Mouse (Mus musculus) embryonic stem cell, embryonic (primary cell): ENCODE results near the gene Lrrc31.

ENCODE experiments used
- CTCF ChIA-PET, 4 experiments: fragments of 300-600 bp in 2 of 4; fragments of 350-600 bp in 2 of 4; sonication (Branson Sonifier 250); formaldehyde crosslinking; loops; one replicate each; lab custom pipeline; 2022; ENCODE audit warnings: inconsistent platforms in 2 of 4; lab: Charles Lee
- POLR2A ChIA-PET, 4 experiments: fragments of 300-600 bp in 2 of 4; fragments of 350-600 bp in 2 of 4; sonication (Branson Sonifier 250); formaldehyde crosslinking; loops; one replicate each; lab custom pipeline; 2022; ENCODE audit warnings: antibody characterized with exemption in 4 of 4, inconsistent platforms in 1 of 4; lab: Charles Lee

Lrrc31 gene

DNA sequence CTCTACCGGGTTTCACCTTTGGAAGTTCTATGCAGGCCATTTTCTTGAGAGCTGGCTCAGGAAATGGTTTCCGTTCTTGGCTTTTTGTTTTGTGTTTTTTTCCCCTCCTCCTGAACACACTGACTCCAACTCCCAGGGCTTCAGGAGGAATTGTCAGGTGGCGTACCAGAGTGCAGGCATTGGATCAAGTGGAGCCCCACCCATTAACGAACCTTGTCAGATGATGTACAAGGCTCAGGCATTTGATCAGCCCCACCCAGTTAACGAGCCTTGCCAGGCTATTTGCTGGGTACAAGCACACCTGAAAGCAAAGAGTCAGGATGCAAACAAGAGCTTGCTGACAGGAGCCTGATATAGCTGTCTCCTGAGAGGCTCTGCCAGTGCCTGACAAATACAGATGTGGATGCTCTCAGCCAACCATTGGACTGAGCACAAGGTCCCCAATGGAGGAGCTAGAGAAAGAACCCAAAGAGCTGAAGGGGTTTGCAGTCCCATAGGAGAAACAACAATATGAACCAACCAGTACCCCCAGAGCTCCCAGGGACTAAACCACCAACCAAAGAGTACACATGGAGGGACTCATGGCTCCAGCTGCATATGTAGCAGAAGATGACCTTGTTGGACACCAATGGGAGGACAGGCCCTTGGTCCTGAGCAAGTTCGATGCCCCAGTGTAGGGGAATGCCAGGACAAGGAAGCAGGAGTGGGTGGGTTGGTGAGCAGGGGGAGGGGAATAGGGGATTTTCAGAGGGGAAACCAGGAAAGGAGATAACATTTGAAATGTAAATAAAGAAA lies at the start of gene Lrrc31:
Gene Lrrc31 (minus strand): TSS at position 133 of the 795 bp plus-strand sequence.
- POLR2A ChIA-PET: interaction anchor here (0.6 to 8.9 kb wide), 26 partner anchors 8 to 107 kb away, joined by 3 to 78 read pairs (median 4); partner anchors contain the start of gene Lrrc34 (in 2 of the 4)
- CTCF ChIA-PET: interaction anchor here in 2 of 4 experiments (0.6 to 1.6 kb wide), 7 partner anchors 10 to 439 kb away, joined by 3 to 5 read pairs (median 4); no protein-coding TSS in a partner anchor

DNA sequence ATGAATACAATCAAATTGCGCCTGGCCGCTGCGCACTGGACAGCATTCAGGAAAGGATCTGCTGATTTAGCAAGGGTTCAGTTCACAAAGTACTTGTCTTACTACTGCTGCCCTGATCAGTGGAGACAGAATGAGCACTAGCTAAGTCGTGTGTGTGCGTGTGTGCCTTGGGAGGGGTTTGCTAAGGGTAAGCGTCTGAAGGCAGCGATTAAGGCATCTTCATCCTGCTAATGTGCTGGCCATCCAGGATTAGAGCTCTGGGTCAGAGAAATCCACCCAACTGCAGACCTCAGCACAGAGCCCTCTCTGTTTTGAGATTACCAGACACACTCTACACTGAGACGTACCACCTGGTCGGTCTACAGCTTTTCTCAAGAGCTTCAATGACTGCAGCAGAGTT lies 48.7 kb upstream of the Lrrc31 start:
- POLR2A ChIA-PET: interaction anchor here in 1 of 4 experiments (0.7 to 1.8 kb wide), 3 partner anchors 9 to 45 kb away, joined by 3 to 6 read pairs (median 3); no protein-coding TSS in a partner anchor
- CTCF ChIA-PET: interaction anchor here in 1 of 4 experiments (0.5 kb wide), 1 partner anchor 49 kb away, joined by 3 read pairs; no protein-coding TSS in a partner anchor

DNA sequence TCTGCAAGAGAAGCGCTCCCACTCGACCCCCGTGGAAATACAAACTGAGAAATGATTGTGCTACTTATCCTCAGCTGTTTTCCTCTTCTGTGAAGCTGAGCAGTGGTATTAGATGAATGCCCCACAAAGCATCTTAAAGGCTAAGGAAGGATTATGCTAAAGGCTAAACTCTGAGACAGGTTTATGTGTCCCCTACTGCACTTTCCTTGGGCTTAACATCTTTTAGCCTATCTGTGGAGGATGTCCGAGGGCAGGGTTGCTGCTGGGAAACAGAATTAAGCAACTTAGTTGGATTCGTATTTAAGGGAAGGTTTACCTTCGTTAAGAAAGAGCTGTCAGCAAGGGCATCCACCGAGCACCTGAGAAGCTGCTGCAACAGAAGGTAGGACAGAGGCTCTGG lies 46.4 kb upstream of the Lrrc31 start, which contains the start of gene Samd7:
Gene Samd7 (plus strand): TSS at position 288 of the 400 bp plus-strand sequence.
- CTCF ChIA-PET: interaction anchor here in 1 of 4 experiments (0.5 kb wide), 1 partner anchor 310 kb away, joined by 5 read pairs; no protein-coding TSS in a partner anchor
- POLR2A ChIA-PET: interaction anchor here in 1 of 4 experiments (1.0 kb wide), 1 partner anchor 49 kb away, joined by 3 read pairs; no protein-coding TSS in a partner anchor

DNA sequence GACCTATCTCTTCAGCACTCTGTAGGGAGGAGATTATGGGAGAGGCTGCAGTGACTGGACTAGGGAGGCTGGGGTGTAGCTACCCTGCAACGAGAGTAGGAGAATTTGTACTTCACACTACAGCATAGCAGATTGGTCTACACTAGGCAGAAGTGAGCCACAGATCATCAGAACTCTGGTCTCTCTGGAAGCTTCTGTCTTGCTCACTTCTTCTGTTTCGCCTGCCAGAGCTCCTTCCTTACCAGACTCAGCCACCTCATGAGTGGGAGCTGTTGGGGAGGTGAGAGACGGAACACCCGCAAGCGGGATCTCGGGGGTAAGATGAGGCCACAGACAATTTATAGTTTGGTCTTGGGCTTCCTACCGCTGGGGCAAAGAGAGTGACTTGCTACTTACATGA lies 43.2 kb upstream of the Lrrc31 start:
- ChIA-PET CTCF (interaction anchor here in 3 of 4 experiments (0.5 to 1.0 kb wide), 5 partner anchors 18 to 396 kb away, joined by 3 to 7 read pairs (median 6); partner anchors contain the start of gene Gpr160 (in 1 of the 3)), POLR2A (interaction anchor here in 2 of 4 experiments (0.9 to 1.3 kb wide), 4 partner anchors 10 to 220 kb away, joined by 3 to 4 read pairs (median 3); no protein-coding TSS in a partner anchor)

DNA sequence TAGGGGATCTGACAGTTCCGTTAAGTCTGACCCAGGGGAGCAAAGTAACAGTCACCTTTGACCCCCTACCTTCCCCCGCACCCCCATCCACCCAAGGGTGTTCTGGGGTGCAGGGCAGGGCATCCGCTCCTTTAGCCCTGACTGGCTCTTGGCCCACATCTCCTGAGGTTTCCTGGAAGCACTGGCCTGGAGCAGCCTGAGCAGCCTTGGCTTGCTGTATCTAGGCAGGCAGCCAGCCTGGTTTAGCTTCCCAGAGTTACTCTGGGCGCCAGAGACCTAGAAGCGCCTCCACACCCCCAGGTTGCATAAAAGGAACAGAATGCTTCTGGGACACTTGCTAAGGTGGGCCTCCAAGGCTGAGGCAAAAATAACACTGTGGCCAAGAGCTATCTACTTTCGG lies 41.7 kb upstream of the Lrrc31 start:
- ChIA-PET POLR2A (interaction anchor here in 2 of 4 experiments (0.6 to 1.5 kb wide), 3 partner anchors 16 to 1787 kb away, joined by 4 read pairs; no protein-coding TSS in a partner anchor), CTCF (interaction anchor here in 1 of 4 experiments (0.6 kb wide), 1 partner anchor 398 kb away, joined by 3 read pairs; no protein-coding TSS in a partner anchor)

DNA sequence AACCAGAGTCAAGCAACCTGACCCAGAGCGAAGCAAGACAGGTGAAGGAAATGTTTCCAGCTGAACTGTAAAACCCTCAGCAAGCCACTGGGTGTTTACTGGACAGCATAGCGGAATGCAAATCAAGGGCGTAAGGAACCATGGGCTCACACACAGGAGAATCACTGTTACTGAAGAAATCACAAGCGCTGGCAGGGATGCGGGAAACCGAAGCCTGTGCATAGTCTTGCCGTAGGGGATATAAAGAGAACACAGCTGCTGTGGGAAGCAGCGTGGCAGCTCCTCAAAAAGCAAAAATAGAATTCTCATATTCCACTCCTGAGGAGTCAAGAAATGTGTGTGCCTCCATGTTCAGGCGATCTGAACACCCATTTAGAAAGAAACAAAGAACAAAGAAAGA lies 37.2 kb upstream of the Lrrc31 start:
- POLR2A ChIA-PET: interaction anchor here in 3 of 4 experiments (0.6 to 4.1 kb wide), 6 partner anchors 11 to 136 kb away, joined by 3 to 18 read pairs (median 4); partner anchors contain the start of gene Lrrc34 (in 1 of the 3)
- CTCF ChIA-PET: interaction anchor here in 3 of 4 experiments (0.6 to 1.2 kb wide), 4 partner anchors 12 to 180 kb away, joined by 3 to 5 read pairs (median 4); no protein-coding TSS in a partner anchor

DNA sequence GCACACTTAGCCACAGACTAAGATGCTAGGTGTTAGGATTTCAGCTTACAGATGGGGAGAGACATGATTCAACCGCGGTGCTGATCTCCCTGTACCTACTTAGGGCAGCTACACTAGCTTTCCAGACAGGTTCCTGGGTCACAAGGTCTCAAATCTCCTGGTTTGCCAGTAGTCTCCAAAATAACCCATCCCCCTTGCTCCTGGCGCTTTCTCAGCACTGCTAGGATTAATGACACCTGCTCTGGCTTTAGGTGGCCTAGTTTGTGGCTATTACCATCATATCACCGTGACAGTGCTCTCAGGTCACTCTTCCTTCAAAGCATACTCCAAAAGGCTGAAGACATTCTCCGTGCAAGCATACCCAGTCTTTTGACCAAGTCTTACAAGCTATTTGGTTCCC lies 29.4 kb upstream of the Lrrc31 start:
- POLR2A ChIA-PET: no interaction called here
- CTCF ChIA-PET: interaction anchor here (0.6 to 1.9 kb wide), 4 partner anchors 74 to 1761 kb away, joined by 3 to 5 read pairs (median 4); no protein-coding TSS in a partner anchor

DNA sequence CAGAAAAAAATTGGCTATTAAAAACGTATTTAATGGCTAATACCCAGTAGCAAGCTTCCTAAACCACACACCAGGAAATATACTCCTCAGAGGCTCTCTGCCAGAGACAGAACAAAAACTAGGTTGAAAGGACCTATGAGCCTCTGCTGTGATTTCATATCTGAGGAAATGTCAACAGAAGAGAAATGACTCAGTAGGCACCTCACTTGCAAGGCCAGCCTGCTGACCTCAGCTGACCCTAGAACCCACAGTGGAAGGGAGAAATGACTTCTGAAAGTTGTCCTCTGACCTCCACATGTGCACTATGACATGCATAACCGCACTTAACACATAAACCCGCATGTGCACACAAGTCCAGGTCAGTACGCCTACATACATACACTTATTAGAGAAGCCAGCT lies 27.6 kb upstream of the Lrrc31 start:
- ChIA-PET POLR2A (interaction anchor here in 1 of 4 experiments (4.6 kb wide), 1 partner anchor 9 kb away, joined by 18 read pairs; no protein-coding TSS in a partner anchor), CTCF (interaction anchor here in 1 of 4 experiments (1.5 kb wide), 1 partner anchor 135 kb away, joined by 4 read pairs; no protein-coding TSS in a partner anchor)

DNA sequence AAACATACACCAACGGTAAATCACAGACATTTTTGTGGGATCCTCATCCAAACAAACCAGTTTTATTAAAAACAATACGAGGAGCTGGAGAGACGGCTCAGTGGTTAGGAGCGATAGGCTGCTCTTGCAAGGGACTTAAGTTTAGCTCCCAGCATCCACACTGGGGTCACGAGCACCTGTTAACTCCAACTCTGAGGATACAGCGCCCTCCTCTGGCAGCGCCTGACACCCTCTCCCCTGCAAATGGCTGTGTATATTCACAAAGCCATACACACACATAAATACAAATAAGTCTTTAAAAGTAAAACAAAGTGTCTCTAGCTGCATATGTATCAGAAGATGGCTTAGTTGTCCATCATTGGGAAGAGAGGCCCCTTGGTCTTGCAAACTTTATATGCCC lies 25.9 kb upstream of the Lrrc31 start:
- ChIA-PET POLR2A (interaction anchor here (0.6 to 6.7 kb wide), 50 partner anchors 9 to 1920 kb away, joined by 3 to 79 read pairs (median 5); partner anchors contain the start of genes Lrrc34 (in 4 of the 4), Sec62 (in 3 of the 4), Lrrc31 (in 2 of the 4) and Mynn (in 2 of the 4)), CTCF (interaction anchor here (0.6 to 3.9 kb wide), 44 partner anchors 11 to 413 kb away, joined by 3 to 35 read pairs (median 5); partner anchors contain the start of genes Lrrc31 (in 1 of the 4) and Lrrc34 (in 1 of the 4))

DNA sequence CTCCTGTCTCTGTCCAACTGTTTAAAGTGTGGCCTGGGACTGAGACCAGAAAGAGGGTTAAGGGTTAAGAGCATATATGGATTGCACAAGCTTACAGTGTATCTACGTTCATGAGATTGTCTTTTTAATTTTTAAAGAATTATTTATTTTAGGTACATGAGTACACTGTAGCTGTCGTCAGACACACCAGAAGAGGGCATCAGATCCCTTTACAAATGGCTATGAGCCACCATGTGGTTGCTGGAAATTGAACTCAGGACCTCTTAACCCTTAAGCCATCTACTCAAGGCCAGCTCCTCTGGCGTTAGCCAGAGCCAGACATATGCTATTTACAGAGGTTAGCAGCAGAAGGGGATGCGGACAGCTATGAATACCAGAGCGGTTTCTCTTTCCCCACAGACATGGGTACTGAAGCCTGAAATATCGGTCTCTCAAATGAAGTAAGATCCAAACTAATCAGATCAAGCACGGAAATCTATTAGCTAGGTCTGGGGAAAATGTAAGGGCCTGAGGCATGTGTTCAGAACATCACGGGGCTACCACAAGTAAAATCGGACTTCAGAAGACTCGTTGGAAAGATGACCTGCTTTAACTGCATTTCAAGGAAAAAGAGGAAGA lies 25.3 kb upstream of the Lrrc31 start:
- ChIA-PET POLR2A (interaction anchor here (0.6 to 6.7 kb wide), 55 partner anchors 9 to 1920 kb away, joined by 3 to 79 read pairs (median 5); partner anchors contain the start of genes Lrrc34 (in 4 of the 4), Sec62 (in 3 of the 4), Lrrc31 (in 2 of the 4) and Mynn (in 2 of the 4)), CTCF (interaction anchor here (0.5 to 3.9 kb wide), 51 partner anchors 12 to 472 kb away, joined by 3 to 35 read pairs (median 4); partner anchors contain the start of genes Lrrc34 (in 2 of the 4) and Lrrc31 (in 1 of the 4))

DNA sequence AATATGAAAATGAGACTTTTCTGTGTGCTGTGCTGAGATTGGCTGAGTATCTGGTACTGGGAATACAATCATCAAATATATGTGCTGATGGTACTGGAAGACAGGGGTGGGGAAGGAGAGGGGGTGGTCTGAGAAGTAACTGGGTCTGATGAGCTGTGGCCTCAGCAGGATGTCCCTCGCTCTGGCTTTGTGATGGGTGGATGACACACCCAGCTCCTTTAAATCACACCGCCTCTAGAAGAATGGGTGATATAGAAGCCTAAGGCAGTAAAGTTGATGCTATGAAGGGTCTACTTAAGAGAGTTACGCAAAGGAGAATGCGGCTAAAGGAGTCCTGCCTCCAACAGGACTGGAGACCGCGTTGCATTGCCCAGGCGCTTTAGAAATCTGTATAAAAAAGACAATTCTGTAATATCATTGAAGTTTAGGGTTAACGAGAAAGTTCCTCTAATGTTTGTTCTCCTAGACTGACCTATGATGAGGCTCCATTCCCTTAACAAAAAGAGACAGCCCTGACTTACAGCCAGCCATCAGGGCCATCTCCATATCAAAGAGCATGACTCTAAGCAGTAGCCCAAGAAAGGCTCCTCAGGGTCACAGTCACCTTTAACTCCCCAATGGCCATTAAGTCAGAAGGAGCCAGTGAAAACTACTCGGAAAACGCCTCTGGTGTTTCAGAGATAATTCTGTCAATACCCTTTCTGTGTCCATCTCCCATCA lies 24.6 kb upstream of the Lrrc31 start:
- CTCF ChIA-PET: interaction anchor here (0.5 to 3.9 kb wide), 41 partner anchors 12 to 1692 kb away, joined by 3 to 35 read pairs (median 5); partner anchors contain the start of genes Lrrc34 (in 2 of the 4) and Lrrc31 (in 1 of the 4)

DNA sequence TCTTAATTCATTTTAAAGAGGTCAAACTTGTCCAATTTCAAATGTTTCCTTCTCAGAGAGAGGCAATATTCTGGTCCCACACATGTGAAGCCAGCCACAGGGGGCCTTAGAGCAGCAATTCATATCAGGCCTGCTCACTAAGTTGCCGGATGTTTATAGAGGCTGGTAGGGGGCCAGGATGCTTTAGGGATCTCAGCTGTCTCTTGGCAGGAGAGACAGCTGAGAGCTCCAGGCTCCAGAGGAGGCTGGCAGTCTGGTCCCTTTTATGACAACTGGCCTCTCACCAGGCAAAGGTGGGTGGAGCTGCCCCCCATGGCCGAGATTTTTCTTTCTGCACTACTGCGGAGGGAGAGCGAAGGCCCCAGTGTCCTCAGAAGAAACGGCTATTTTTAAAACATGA lies 23.5 kb upstream of the Lrrc31 start:
- POLR2A ChIA-PET: interaction anchor here in 3 of 4 experiments (0.7 to 6.7 kb wide), 27 partner anchors 12 to 131 kb away, joined by 3 to 79 read pairs (median 6); partner anchors contain the start of genes Lrrc31 (in 3 of the 3), Lrrc34 (in 3 of the 3) and Mynn (in 1 of the 3)
- CTCF ChIA-PET: interaction anchor here in 3 of 4 experiments (0.6 to 3.9 kb wide), 6 partner anchors 27 to 212 kb away, joined by 3 to 35 read pairs (median 4); no protein-coding TSS in a partner anchor

More for the DNA sequence above, 24.6 kb upstream of the Lrrc31 start:
- POLR2A ChIA-PET: interaction anchor here (0.6 to 6.7 kb wide), 65 partner anchors 8 to 369 kb away, joined by 3 to 79 read pairs (median 5); partner anchors contain the start of genes Lrrc31 (in 3 of the 4), Lrrc34 (in 3 of the 4), Mynn (in 2 of the 4) and Sec62 (in 2 of the 4)

DNA sequence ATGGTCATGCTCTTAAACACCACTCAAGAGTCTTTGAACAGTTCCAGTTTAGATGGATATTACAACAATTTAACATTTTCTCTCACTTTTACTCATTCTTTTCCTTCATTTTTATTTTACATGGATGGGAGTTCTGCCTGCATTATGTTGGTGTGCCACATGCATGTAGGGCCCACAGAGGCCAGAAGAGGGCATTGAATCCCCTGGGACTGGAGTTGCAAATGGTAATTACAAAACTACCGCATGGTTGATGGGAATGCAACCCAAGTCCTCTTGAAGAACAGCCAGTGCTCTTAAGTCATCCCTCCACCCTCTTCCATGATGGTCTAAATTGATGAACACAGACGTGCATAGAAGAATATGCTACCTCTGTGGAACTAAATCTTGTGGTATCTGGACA lies 22.8 kb upstream of the Lrrc31 start:
- POLR2A ChIA-PET: interaction anchor here in 3 of 4 experiments (0.9 to 6.7 kb wide), 15 partner anchors 11 to 333 kb away, joined by 3 to 79 read pairs (median 6); partner anchors contain the start of genes Lrrc31 (in 3 of the 3), Lrrc34 (in 2 of the 3), Mynn (in 1 of the 3) and Sec62 (in 1 of the 3)
- CTCF ChIA-PET: interaction anchor here in 2 of 4 experiments (0.9 to 3.9 kb wide), 3 partner anchors 21 to 72 kb away, joined by 3 to 25 read pairs (median 3); no protein-coding TSS in a partner anchor

DNA sequence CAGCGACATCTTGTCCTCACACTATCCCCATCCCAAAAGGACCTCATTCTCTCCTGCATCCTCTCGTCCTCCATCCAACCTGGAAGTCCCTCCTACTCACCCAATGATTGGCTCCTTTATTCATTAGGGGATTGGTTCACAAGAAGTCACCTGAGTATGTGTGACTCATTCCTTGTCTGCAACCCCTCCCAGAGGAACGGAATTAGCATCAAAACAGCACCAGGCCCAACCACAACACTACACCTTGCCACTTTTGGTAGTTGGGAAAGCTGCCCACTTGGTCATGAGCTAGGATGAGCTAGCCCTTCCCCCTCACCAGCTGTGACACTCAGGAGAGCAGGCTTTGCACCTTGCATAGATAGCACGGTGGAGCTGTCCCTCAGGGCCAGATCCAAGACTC lies 22.4 kb upstream of the Lrrc31 start:
- CTCF ChIA-PET: interaction anchor here in 2 of 4 experiments (0.9 to 3.9 kb wide), 3 partner anchors 20 to 72 kb away, joined by 3 to 25 read pairs (median 3); no protein-coding TSS in a partner anchor

DNA sequence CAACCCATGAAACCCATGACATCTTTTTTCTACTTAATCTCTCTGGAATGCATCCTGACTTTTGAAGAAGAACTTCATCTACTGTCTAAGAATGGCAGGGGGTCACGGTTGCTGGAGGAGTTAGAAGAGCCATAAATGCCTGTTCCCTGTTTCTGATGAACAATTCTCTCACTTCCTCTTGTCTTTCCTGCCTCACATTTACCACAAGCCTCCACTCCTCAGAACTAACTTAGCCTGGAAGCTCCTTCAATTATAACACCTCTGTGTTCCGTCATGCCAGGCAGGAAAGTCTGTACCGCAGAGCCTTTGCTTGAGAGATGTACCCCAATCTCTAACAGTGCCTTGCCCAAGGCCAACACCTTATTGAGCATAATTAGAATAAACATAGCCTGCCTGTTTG lies 19.0 kb upstream of the Lrrc31 start:
- ChIA-PET CTCF (no interaction called here), POLR2A (interaction anchor here in 1 of 4 experiments (1.0 kb wide), 1 partner anchor 17 kb away, joined by 3 read pairs; no protein-coding TSS in a partner anchor)

More for the DNA sequence above, 22.4 kb upstream of the Lrrc31 start:
- POLR2A ChIA-PET: interaction anchor here in 3 of 4 experiments (0.9 to 6.7 kb wide), 13 partner anchors 11 to 334 kb away, joined by 3 to 79 read pairs (median 6); partner anchors contain the start of genes Lrrc31 (in 3 of the 3), Lrrc34 (in 2 of the 3), Mynn (in 1 of the 3) and Sec62 (in 1 of the 3)
